Mouse (Mus musculus): ENCODE measurements around the gene Ak2. TPM values are rescaled to one million over a fixed set of nuclear protein-coding genes. Genes with fewer than 3 reads are reported as not detected.

Ak2 gene
- total RNA-seq, 2 experiments from 2014 or later = 179 to 206 TPM

DNA sequence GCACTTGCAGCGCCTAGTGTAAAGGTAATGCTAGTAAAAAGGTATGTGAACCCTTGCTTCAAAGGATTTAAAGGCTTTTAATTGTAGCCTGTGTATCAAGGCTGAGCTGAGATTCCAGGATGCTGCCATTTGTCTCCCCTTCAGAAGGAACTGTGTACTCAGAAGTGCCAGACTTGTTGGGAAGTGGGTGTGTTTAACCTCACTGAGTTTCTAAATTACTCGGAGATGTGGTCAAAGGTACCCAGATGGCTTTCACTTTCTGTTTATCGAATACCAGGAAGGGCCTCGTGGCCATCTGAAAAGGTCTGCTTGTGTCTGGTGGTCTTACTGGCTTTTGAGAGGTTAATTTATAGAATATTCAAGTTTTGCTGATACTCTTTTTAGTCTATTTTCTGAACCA is 68.2 kb downstream of the Ak2 start:
- ATAC-seq (replicated peaks; ENCODE audit: low FRiP score, low TSS enrichment, poor library complexity, severe bottlenecking) = no peak

Other genes with a start within 250 kb of the Ak2 start
- 0.31 TPM in 1 of 2 replicates, not detected in the other for gene A3galt2, start 236.6 kb upstream of the Ak2 start, total RNA-seq (2014; fragmentation: Nextera tagmentation)
- gene A3galt2, start 236.6 kb upstream of the Ak2 start, total RNA-seq (2017) = not detected in 2 replicates
- 28.5 and 38.2 TPM in 2 replicates for gene Zfp362, start 185.9 kb upstream of the Ak2 start, total RNA-seq (2014; fragmentation: Nextera tagmentation)
- 2.8 and 7.4 TPM in 2 replicates for gene Zfp362, start 185.9 kb upstream of the Ak2 start, total RNA-seq (2017)
- gene Trim62, start 108.4 kb upstream of the Ak2 start, total RNA-seq (2014; fragmentation: Nextera tagmentation) = 0.54 and 0.79 TPM in 2 replicates
- 0.38 TPM in 1 of 2 replicates, not detected in the other for gene Trim62, start 108.4 kb upstream of the Ak2 start, total RNA-seq (2017)
- not detected in 2 replicates for gene Azin2, start 29.5 kb upstream of the Ak2 start, total RNA-seq (2014; fragmentation: Nextera tagmentation)
- not detected in 2 replicates for gene Azin2, start 29.5 kb upstream of the Ak2 start, total RNA-seq (2017)
- gene Rnf19b, start 66.3 kb downstream of the Ak2 start, total RNA-seq (2014; fragmentation: Nextera tagmentation) = 12.1 and 15.0 TPM in 2 replicates
- 26.7 and 28.3 TPM in 2 replicates for gene Rnf19b, start 66.3 kb downstream of the Ak2 start, total RNA-seq (2017)
- not detected in 2 replicates for gene Tmem54, start 113.6 kb downstream of the Ak2 start, total RNA-seq (2014; fragmentation: Nextera tagmentation)
- gene Tmem54, start 113.6 kb downstream of the Ak2 start, total RNA-seq (2017) = not detected in 2 replicates
- gene Hpca, start 130.1 kb downstream of the Ak2 start, total RNA-seq (2014; fragmentation: Nextera tagmentation) = not detected in 2 replicates
- not detected in 2 replicates for gene Hpca, start 130.1 kb downstream of the Ak2 start, total RNA-seq (2017)
- not detected in 2 replicates for gene Fndc5, start 145.0 kb downstream of the Ak2 start, total RNA-seq (2014; fragmentation: Nextera tagmentation)
- 0.65 and 0.75 TPM in 2 replicates for gene Fndc5, start 145.0 kb downstream of the Ak2 start, total RNA-seq (2017)
- gene S100pbp, start 197.8 kb downstream of the Ak2 start, total RNA-seq (2014; fragmentation: Nextera tagmentation) = 33.7 and 36.6 TPM in 2 replicates
- gene S100pbp, start 197.8 kb downstream of the Ak2 start, total RNA-seq (2017) = 9.9 and 26.8 TPM in 2 replicates
- 54.8 and 56.6 TPM in 2 replicates for gene Yars, start 197.8 kb downstream of the Ak2 start, total RNA-seq (2014; fragmentation: Nextera tagmentation)
- 45.5 and 46.2 TPM in 2 replicates for gene Yars, start 197.8 kb downstream of the Ak2 start, total RNA-seq (2017)

All from megakaryocyte-erythroid progenitor cell, adult 5-6 weeks (primary cell).